Mouse (Mus musculus): ENCODE measurements around the gene Gsg1l.

Gene Gsg1l

DNA sequence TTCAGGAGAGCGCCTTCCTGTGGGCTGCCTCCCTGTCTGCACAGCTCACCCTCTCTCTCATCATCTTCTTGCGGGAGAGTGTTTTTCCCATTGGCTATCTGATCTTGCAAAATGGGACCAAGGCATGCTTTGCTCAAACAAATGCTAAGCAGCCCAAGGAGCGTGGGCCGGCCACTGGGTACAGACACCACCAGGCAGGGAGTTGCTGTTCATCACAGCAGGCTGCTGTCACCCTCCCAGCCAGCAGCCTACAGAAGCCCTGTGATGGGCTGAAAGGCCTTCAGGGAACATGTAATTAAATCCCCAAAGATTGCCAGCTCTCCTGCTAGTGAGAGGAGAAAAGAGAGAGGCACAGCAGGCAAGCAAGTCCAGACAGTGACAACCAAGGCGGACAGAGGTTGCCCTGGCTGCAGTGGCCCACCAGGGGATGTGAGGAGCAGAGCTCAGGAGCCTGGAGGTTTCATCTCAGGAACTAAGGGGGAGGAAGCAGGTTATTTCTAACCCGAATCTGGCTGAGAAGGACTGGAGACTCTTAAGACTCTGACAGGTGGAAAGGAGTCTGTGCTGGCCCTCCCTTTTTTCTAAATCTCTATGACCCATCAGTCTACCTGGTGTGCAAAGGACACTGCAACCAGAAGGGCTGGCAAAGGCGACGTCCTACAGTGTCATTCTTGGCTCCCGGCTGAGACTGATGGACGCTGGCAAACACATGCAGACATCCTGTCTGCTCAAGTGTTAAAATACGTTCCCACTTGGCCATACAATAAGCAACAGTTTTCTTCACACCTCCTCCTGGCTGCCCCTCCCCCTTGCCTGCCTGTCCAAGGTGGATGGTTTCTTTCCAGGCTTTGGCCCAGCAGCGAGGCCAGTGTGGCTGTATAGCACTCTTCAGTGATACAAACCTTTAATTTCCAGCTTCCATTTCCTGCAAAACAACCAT lies 98.0 kb downstream of the Gsg1l start:
- in situ Hi-C loops (cut with MboI): no loop called here

- in situ Hi-C loops (cut with MboI): no loop called here
Observed at GRCm38 (mm10) chr7:125979591-125979990, 102.6 kb downstream of the Gsg1l start.

DNA sequence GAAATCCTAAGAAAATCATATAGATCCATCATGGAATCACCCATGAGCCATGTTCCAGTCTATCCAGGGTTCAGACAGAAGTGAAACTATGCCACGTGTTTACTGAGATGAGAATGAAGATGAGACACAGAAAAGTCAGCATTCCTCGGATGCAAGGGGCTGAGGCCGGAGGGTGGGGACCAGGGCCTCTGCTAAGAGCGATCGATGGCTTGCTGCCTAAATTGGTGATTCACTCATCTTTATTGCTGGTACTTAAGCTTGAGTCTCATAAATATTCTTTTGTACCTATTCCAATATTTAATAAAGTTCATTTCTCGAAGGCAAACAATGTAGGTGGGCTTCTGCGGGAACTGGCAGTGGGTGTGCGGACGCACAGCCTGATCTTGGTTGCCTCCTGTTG lies 105.5 kb downstream of the Gsg1l start:
- in situ Hi-C loops (cut with MboI): no loop called here

- in situ Hi-C loops (cut with MboI): no loop called here
Observed at GRCm38 (mm10) chr7:125975414-125975813, 106.8 kb downstream of the Gsg1l start.

- in situ Hi-C loops (cut with MboI): no loop called here
Observed at GRCm38 (mm10) chr7:125973874-125974273, 108.3 kb downstream of the Gsg1l start.

DNA sequence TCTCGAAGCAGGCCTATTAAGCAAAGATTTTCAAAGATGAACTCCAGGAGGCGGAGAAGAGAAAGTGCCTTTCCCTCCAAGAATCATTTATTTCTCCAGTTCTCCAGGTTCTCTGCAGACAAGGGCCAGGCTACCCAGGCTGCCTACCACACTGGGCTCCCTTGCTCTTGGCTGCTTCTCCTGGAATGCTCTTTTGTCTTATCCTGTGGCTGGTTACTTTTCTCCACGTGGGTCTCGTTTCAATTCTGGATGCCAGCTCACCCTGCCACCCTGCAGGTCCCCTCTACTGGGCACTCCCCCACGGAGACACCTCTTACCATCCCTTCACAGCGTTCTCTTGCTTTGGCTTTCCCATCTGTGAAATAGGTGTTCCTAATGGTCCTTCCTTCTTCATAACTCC lies 109.4 kb downstream of the Gsg1l start:
- in situ Hi-C loops (cut with MboI): no loop called here

GRCm38 (mm10) chr7:125972174-125972672 lies 110.0 kb downstream of the Gsg1l start:
- in situ Hi-C loops (cut with MboI): no loop called here

DNA sequence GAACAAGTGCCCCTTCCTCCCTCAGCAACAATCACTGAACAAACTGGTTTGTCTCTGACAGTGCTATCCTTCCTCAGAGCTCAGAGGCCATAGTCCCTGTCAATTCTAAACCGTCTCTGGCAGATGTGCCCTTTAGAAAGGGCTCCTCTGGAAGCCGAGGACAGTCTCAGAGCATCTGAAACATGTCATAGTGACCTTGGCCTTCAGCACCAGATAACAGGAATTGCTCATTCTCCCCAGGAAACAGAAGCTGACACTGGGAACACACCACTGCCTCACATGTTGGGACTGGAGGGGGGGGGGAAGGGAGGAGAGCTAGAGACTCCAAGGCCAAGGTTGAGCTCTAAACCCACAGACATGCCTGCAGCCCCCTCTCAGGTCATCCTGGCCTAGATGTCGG lies 113.1 kb downstream of the Gsg1l start:
- in situ Hi-C loops (cut with MboI): no loop called here

DNA sequence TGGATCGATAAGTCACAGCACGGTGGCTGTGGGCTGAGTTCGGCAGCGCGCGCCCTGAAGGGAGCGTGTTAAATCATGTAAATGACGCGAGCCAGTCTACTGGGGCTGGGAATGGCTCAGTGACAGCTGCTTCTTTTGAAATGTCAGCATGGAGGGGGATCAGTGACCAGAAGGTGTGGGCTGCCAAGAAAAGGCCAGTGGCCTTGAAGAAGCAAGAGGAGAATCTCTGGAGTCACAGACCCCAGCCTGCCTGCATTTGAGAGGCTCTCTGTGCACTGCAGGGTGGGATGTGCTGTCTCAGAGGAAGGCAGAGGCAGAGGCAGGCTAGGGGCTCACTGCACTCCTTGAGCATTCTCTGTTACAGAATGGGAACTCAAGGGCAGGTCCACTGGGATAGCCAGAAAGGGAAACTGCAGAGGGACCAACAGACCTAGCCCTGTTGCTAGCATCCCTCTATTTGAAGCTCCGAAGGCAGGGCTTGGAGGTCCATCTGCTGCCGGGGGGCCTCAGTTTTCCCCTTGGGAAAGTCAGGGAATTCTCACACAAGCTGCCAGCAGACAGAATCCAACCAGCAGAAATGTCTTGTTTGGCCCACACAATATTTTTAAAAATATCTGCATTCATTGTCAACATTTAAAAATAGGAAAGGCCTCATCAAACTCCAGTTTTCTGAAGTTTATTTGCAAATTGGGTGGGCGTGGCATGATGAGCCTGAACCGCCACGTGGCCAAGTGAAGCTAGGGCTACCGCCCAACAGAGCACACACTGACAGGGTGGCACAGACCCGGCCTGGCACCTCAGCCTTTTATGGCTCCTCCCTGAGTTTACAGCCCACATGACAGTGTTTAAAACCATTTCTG lies 115.6 kb downstream of the Gsg1l start:
- in situ Hi-C loops (cut with MboI): no loop called here

DNA sequence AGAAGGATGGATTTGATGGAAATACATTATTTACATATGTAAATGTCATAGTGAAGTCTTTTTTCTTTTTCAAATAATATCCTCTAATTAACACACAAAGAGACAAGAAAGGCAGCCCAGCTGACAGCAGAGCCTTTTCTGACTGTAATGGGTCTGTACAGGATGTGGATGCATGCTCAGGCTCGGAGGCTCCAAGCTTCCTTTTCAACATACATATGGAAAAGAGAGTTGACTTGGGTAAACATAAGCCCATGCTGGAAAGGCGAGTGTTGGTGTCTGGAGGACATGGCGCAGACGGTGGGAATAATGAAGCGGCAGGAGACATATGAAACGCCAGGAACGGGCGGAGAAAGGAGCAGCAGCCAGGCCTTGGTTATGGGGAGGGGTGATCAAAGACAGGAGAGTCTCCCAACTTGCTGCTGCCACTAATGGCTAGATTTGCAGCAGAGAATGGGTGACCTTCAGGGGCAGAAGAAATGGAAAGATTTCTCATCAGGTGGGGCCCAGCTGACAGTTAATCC lies 118.1 kb downstream of the Gsg1l start:
- in situ Hi-C loops (cut with MboI): no loop called here

- in situ Hi-C loops (cut with MboI): no loop called here
Observed at GRCm38 (mm10) chr7:125959294-125960048, 122.7 kb downstream of the Gsg1l start.

- in situ Hi-C loops (cut with MboI): no loop called here
Observed at GRCm38 (mm10) chr7:125958856-125959255, 123.4 kb downstream of the Gsg1l start.

- in situ Hi-C loops (cut with MboI): no loop called here
Observed at GRCm38 (mm10) chr7:125954994-125955393, 127.2 kb downstream of the Gsg1l start.

- in situ Hi-C loops (cut with MboI): no loop called here
Observed at GRCm38 (mm10) chr7:125954356-125954878, 127.8 kb downstream of the Gsg1l start.

GRCm38 (mm10) chr7:125953844-125954243 lies 128.4 kb downstream of the Gsg1l start:
- in situ Hi-C loops (cut with MboI): no loop called here

- in situ Hi-C loops (cut with MboI): no loop called here
Observed at GRCm38 (mm10) chr7:125951911-125952310, 130.3 kb downstream of the Gsg1l start.

DNA sequence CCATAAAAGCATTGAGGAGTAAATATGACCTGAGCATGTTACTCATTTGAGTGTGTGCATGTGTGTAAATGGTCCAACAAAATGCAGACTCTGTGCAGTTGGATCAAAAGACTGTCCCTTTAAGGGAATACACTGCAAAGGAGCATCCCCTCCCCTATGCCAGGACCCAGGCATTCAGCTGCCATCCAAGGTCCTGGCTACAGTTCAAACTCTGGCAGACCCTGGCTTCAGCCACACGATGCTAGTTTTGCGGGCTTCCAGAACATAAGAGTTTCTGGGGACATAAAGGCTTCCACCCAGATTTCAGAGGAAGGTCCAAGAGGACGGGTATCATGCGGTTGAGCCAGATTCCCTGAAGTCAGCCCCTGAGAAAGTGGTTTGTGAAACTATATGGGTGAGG lies 133.2 kb downstream of the Gsg1l start:
- in situ Hi-C loops (cut with MboI): no loop called here

GRCm38 (mm10) chr7:125945915-125946314 lies 136.3 kb downstream of the Gsg1l start:
- in situ Hi-C loops (cut with MboI): no loop called here

DNA sequence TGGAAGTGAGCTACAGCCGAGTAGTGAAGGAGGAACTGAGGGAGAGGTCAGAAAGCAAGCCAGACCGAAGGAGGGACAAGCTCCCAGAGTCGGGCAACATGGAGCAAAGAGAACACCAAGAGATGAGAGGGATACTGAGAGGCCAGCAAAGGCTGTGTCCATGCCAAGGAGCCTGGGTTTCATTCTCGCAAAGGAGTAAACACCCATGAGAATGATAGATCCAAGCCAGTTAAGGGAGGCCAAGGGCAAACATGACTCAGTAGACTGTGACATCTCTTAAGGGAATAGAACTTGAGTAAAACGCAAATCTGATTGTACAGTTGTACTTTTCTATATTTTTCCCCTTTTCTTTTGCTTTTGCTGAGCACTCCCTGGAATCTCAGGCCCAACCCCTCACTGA lies 137.6 kb downstream of the Gsg1l start:
- in situ Hi-C loops (cut with MboI): no loop called here

DNA sequence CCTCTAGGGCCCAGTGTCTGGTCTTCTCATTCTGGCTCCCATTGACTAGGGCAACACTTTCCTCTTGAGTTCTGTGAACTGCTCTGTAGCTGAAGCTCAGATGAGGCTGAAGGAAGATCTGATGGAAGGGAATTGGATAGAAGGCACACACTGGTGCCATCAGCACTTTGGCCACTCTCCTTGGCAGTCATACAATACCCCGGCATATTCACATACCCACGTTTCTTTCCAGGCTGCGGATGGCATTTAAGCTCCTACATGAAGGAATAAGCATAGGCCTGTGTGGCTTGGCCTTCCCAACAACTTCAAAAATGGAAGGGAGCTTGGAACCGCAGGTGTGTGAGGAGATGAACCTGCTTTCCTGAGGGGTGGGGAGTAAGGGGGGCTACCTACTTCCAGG lies 138.7 kb downstream of the Gsg1l start:
- in situ Hi-C loops (cut with MboI): no loop called here

GRCm38 (mm10) chr7:125942365-125943090 lies 139.7 kb downstream of the Gsg1l start:
- in situ Hi-C loops (cut with MboI): no loop called here

All from mature B cell (primary cell).